Mouse (Mus musculus) lung, postnatal 0 days (tissue): ENCODE measurements around the gene Lzts3.

ENCODE experiments used
- CTCF ChIP-seq: IDR thresholded peaks from 2 replicates; pipeline ENCODE4 v1.5.1; 2016; ENCODE audit warnings: antibody characterized with exemption, mild to moderate bottlenecking
- EP300 ChIP-seq: IDR thresholded peaks from 2 replicates; pipeline ENCODE4 v1.6.1; 2016; ENCODE audit warnings: antibody characterized with exemption, mild to moderate bottlenecking, control low read depth

- TF ChIP-seq CTCF = no peak
- TF ChIP-seq EP300 = no peak
Measured at GRCm38 (mm10) chr2:130595596-130595995, 47.0 kb downstream of the Lzts3 start.
